Mouse (Mus musculus) lung, postnatal 0 days (tissue): ENCODE results near the gene B3gnt6. TPM values are rescaled to one million over a fixed set of nuclear protein-coding genes. Genes with fewer than 3 reads are reported as not detected.

ENCODE experiments used
- ATAC-seq: fragments of 200-750 bp; cut with Nextera tagmentation; 2 replicates; pipeline ENCODE4 v1.8.0; 2017; ENCODE audit warnings: moderate library complexity
- DNase-seq: peaks from one replicate; pipeline ENCODE4 v3.0.0-alpha.2; 2016; ENCODE audit warnings: low spot score
- H3K27ac ChIP-seq: fragments of 300-500 bp; sonication (generic); 2 replicates; pipeline ENCODE4 v1.5.1; 2014; ENCODE audit warnings: antibody characterized with exemption, mild to moderate bottlenecking, low read length, mixed read lengths
- H3K27me3 ChIP-seq: fragments of 300-500 bp; sonication (generic); replicated peaks from 2 replicates; pipeline ENCODE4 v1.6.1; 2014; ENCODE audit warnings: low read length, mixed read lengths; ENCODE audit not compliant: insufficient read depth
- H3K36me3 ChIP-seq: fragments of 300-500 bp; sonication (generic); 2 replicates; pipeline ENCODE4 v1.6.1; 2014; ENCODE audit warnings: low read length, mixed read lengths; ENCODE audit not compliant: insufficient read depth
- H3K4me1 ChIP-seq: fragments of 300-500 bp; sonication (generic); 2 replicates; pipeline ENCODE4 v1.6.1; 2014; ENCODE audit warnings: antibody characterized with exemption, low read depth, low read length, mixed read lengths; ENCODE audit not compliant: insufficient read depth
- H3K4me2 ChIP-seq: fragments of 300-500 bp; sonication (generic); replicated peaks from 2 replicates; pipeline ENCODE4 v1.6.1; 2014; ENCODE audit warnings: low read depth, mild to moderate bottlenecking, low read length, moderate library complexity, mixed read lengths
- H3K4me3 ChIP-seq: fragments of 300-500 bp; sonication (generic); 2 replicates; pipeline ENCODE4 v1.5.1; 2014; ENCODE audit warnings: low read depth, low read length
- H3K9ac ChIP-seq: fragments of 300-500 bp; sonication (generic); replicated peaks from 2 replicates; pipeline ENCODE4 v1.6.1; 2014; ENCODE audit warnings: low read depth, mild to moderate bottlenecking
- H3K9me3 ChIP-seq: fragments of 300-500 bp; sonication (generic); 2 replicates; pipeline ENCODE4 v1.6.1; 2016; ENCODE audit warnings: low read length, mixed read lengths
- CTCF ChIP-seq: IDR thresholded peaks from 2 replicates; pipeline ENCODE4 v1.5.1; 2016; ENCODE audit warnings: antibody characterized with exemption, mild to moderate bottlenecking
- EP300 ChIP-seq: IDR thresholded peaks from 2 replicates; pipeline ENCODE4 v1.6.1; 2016; ENCODE audit warnings: antibody characterized with exemption, mild to moderate bottlenecking, control low read depth
- WGBS: fragments of 180-500 bp; shearing (Covaris S2); extraction: QIAGEN DNeasy Blood & Tissue Kit; methylation state at CpG from one replicate; pipeline ENCODE4 v1.1.7; 2014; 5-methylcytosine and 5-hydroxymethylcytosine counted together
- polyA plus RNA-seq: library from polyadenylated mRNA; unstranded; fragments of >200 nt; fragmentation: Nextera tagmentation; extraction: Ambion mirVana; gene quantifications from 2 replicates; pipeline ENCODE4 v1.2.1, GENCODE M21; 2015

B3gnt6 gene
- polyA plus RNA-seq, 1 experiment from 2014 or later, result 0.23 TPM

GRCm38 (mm10) chr7:98149802-98150201, 49.5 kb downstream of the B3gnt6 start:
- no peak for TF ChIP-seq CTCF
- TF ChIP-seq EP300, result no peak
- H3K9ac ChIP-seq, result no peak overlapping the region
- no peak overlapping the region for H3K4me3 ChIP-seq
- no peak overlapping the region for H3K27ac ChIP-seq
- H3K4me1 ChIP-seq, result no peaks in the 10 kb centered on the region
- H3K4me2 ChIP-seq, result no peak overlapping the region
- 58% methylated on average over 3 of the region's 3 CpGs for WGBS
- DNase-seq, result no peak
- H3K36me3 ChIP-seq, result no peaks in the 10 kb centered on the region
- no peak for ATAC-seq
- no peaks in the 10 kb centered on the region for H3K9me3 ChIP-seq
- H3K27me3 ChIP-seq, result no peaks in the 10 kb centered on the region

- 78% methylated on average over 10 of the region's 10 CpGs for WGBS
- H3K9ac ChIP-seq, result no peak overlapping the region
- ATAC-seq (no peak), DNase-seq (no peak)
- H3K4me3 ChIP-seq, result no peak overlapping the region
- no peak for TF ChIP-seq CTCF
- H3K4me1 ChIP-seq, result no peaks in the 10 kb centered on the region
- no peaks in the 10 kb centered on the region for H3K27me3 ChIP-seq
- no peak overlapping the region for H3K4me2 ChIP-seq
- no peaks in the 10 kb centered on the region for H3K9me3 ChIP-seq
- no peaks in the 10 kb centered on the region for H3K36me3 ChIP-seq
- H3K27ac ChIP-seq, result no peak overlapping the region
Measured at GRCm38 (mm10) chr7:98148721-98149407, 50.4 kb downstream of the B3gnt6 start.

- Histone ChIP-seq H3K4me1 (no peaks in the 10 kb centered on the region), H3K4me3 (no peak overlapping the region), H3K27me3 (no peaks in the 10 kb centered on the region), H3K4me2 (no peak overlapping the region), H3K27ac (no peak overlapping the region), H3K9me3 (no peaks in the 10 kb centered on the region), H3K9ac (no peak overlapping the region), H3K36me3 (no peaks in the 10 kb centered on the region)
- TF ChIP-seq EP300 (no peak), CTCF (no peak)
- no peak for ATAC-seq
- 60% methylated on average over 8 of the region's 8 CpGs for WGBS
- no peak for DNase-seq
Measured at GRCm38 (mm10) chr7:98147766-98148165, 51.5 kb downstream of the B3gnt6 start.

- no peak overlapping the region for H3K9ac ChIP-seq
- no peak for TF ChIP-seq CTCF
- TF ChIP-seq EP300, result no peak
- no peak overlapping the region for H3K27ac ChIP-seq
- no peak overlapping the region for H3K4me2 ChIP-seq
- no peaks in the 10 kb centered on the region for H3K36me3 ChIP-seq
- H3K9me3 ChIP-seq, result no peaks in the 10 kb centered on the region
- H3K27me3 ChIP-seq, result no peaks in the 10 kb centered on the region
- H3K4me3 ChIP-seq, result no peak overlapping the region
- 62% methylated on average over 8 of the region's 8 CpGs for WGBS
- H3K4me1 ChIP-seq, result no peaks in the 10 kb centered on the region
- DNase-seq (no peak), ATAC-seq (no peak)
Measured at GRCm38 (mm10) chr7:98146447-98146845, 52.8 kb downstream of the B3gnt6 start.

GRCm38 (mm10) chr7:98145842-98146446, 53.3 kb downstream of the B3gnt6 start:
- 71% methylated on average over 11 of the region's 12 CpGs for WGBS
- Histone ChIP-seq H3K27ac (no peak overlapping the region), H3K4me3 (no peak overlapping the region), H3K27me3 (no peaks in the 10 kb centered on the region), H3K4me1 (no peaks in the 10 kb centered on the region), H3K9ac (no peak overlapping the region), H3K4me2 (no peak overlapping the region), H3K36me3 (no peaks in the 10 kb centered on the region), H3K9me3 (no peaks in the 10 kb centered on the region)
- TF ChIP-seq EP300 (no peak), CTCF (no peak)
- no peak for DNase-seq
- no peak for ATAC-seq

- H3K9ac ChIP-seq, result no peak within 1 kb of the TSS
- DNase-seq (no peak), ATAC-seq (no peak)
- H3K4me3 ChIP-seq, result no peak within 1 kb of the TSS
- TF ChIP-seq CTCF (no peak), EP300 (no peak)
- 80% methylated on average over 5 of the region's 5 CpGs for WGBS
- H3K27ac ChIP-seq, result no peak within 1 kb of the TSS
- H3K27me3 ChIP-seq, result no peaks in the 10 kb centered on the region
- H3K4me1 ChIP-seq, result no peaks in the 10 kb centered on the region
- no peak within 1 kb of the TSS for H3K4me2 ChIP-seq
- H3K9me3 ChIP-seq, result no peaks in the 10 kb centered on the region
- H3K36me3 ChIP-seq, result no peaks in the 10 kb centered on the region
Measured at GRCm38 (mm10) chr7:98145402-98145801, 53.9 kb downstream of the B3gnt6 start, which contains the start of gene Omp. TSS of gene Omp (minus strand) at chr7:98145502.
